Mouse (Mus musculus): ENCODE measurements around the gene Mfsd4a.

- TF ChIP-seq CTCF (conservative IDR thresholded peaks at IDR 0.05; ENCODE audit: low read length) (no peak), POU5F1 (IDR thresholded peaks at IDR 0.05; ENCODE audit: borderline replicate concordance, low read length) (no peak), NANOG (IDR thresholded peaks at IDR 0.05; ENCODE audit: borderline replicate concordance, low read length) (no peak)
These were observed 60.5 kb downstream of the Mfsd4a start, which contains the start of gene Elk4 for GRCm38 (mm10) chr1:132007282-132007815.

All from E14TG2a.4 (cell line).